Mouse (Mus musculus) C2C12 (cell line): ENCODE data around the gene Sinhcaf.

Experiments used
- CEBPB ChIP-seq: IDR thresholded peaks from one replicate; pipeline ENCODE4 v1.6.1; 2011; ENCODE audit warnings: low read depth, mild to moderate bottlenecking, control low read depth, moderate library complexity
- CTCF ChIP-seq: IDR thresholded peaks from one replicate; pipeline ENCODE4 v1.5.1; 2011; ENCODE audit not compliant: control insufficient read depth, insufficient read depth, insufficient read length
- FOSL1 ChIP-seq: IDR thresholded peaks from one replicate; pipeline ENCODE4 v1.8.0; 2011; ENCODE audit warnings: mild to moderate bottlenecking, low read length; ENCODE audit not compliant: poor library complexity, insufficient read depth, severe bottlenecking
- MAX ChIP-seq: IDR thresholded peaks from one replicate; pipeline ENCODE4 v1.6.1; 2011; ENCODE audit warnings: mild to moderate bottlenecking, control low read depth
- MYOD1 ChIP-seq: IDR thresholded peaks from one replicate; pipeline ENCODE4 v1.6.1; 2011; ENCODE audit warnings: low read depth; ENCODE audit not compliant: control insufficient read depth, insufficient read length
- MYOG ChIP-seq: IDR thresholded peaks from one replicate; pipeline ENCODE4 v1.6.1; 2011; ENCODE audit not compliant: control insufficient read depth, insufficient read length; ENCODE audit errors: extremely low read depth
- USF1 ChIP-seq: IDR thresholded peaks from one replicate; pipeline ENCODE4 v1.6.1; 2011; ENCODE audit warnings: low read depth, mild to moderate bottlenecking, control low read depth, moderate library complexity

DNA sequence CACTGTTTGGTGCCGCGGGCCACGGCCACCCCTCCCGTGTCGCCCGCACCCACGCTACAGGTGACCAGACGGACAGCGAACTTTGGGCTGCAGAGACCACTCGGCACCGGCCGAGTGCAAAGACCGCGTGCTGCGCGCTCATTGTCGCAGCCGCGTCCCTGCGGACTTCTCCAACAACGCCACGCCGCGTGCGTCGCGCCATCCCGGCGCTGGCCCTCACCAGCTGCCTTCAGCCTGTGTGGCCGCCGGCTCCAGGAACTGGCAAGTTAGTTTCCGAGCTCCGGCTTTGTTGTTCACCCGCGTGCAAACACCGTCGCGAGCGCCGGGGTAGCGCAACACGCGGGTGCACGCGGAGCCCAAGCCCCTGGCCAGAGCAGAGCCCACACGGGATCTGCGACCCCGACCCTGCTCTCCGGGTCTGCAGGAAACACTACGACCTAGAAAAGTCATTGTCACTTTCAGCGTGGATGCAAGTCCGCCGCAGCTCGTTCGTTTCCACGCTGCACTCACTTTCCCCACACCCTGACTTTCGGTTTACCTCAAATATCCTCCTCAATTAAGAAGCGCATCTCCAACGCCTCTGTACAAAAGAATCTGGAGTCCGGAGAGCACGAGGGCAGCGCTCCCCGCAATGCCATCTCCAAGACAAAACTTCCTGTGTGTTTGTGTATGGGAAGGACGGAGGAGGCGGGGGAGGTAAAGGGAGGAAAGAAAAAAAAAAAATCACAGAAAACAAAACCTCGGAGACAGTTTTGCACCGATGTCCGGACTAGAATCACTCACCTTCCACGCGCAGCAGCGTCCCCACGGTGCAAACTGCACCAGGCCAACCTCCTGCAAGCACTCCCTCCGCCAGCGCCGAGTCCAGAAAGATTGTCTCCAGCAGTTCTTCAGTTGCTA, 508 bp downstream of the Sinhcaf start:
- TF ChIP-seq CTCF (no peak), USF1 (no peak), MYOG (no peak), MYOD1 (no peak), MAX (no peak), CEBPB (no peak), FOSL1 (no peak)
